Comparison of ENCODE assay signal across 16 mouse cellular contexts in the genomic region with DNA sequence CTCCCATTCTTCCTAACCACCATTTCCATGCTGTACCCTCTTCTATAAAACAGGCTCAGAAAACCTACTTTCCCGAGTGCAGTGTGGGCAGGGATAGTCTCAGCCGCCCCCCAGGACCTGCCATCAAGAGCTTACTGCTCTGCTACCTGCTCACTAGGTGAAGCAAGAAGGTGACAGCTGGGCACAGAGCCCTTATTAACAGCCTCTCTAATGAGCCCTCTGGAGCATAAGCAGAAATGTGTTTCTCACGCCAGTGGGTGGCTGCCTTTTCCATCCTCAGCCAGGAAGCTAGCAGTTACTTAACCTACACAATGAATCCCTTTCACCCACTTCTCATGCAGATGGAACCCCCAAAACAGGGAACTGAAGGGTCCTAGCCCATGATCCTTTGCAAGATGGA.
DNase-seq lines count a peak whose midpoint lies in the region.
"Had no signal": no experiment of that assay in that cellular context is flagged by ENCODE, and none has a peak within 500 bp of the region (broad histone marks: within the 10 kb centered on the region; RNA-seq: fewer than 3 reads in every experiment).

No protein-coding gene starts in this region.

- DNase-seq in left cerebral cortex, postnatal 25 days (ENCODE audit: low spot score in 2 of 2) = peak; percentile 23 to 52
- DNase-seq in left cerebral cortex, adult 8-10 months (ENCODE audit: low spot score in 2 of 2) = no peak
- DNase-seq in cerebellum, adult 11 months = peak; percentile 24
- DNase-seq in cerebellum, adult 18-20 months = peak; percentile 44 to 61
- DNase-seq in cerebellum, postnatal 14 days = peak; percentile 42 to 53
- no peak for DNase-seq in adrenal gland, postnatal 25 days
- no peak for DNase-seq in gastrocnemius, adult 8-10 months (ENCODE audit: low spot score in 2 of 2)
- DNase-seq in urinary bladder, adult 18-20 months (ENCODE audit: low spot score in 2 of 2) = no peak
- DNase-seq: adrenal gland, adult 2 months; embryo, embryonic 11 days; forebrain, postnatal 0 days; kidney, postnatal 36 days; layer of hippocampus, postnatal 36 days; lung, embryonic 14.5 days; midbrain, embryonic 14.5 days; spleen, adult 18-20 months had no signal

- intact Hi-C loops in left cerebral cortex, postnatal 25 days (cut with DNase I) = no loop called here

Comparison
In these comparisons a context has a peak if more than half of its experiments do, and no peak if none do; other contexts are left out.
1. DNase-seq: peak in left cerebral cortex, postnatal 25 days (2 of 2), cerebellum, adult 11 months (single experiment), cerebellum, adult 18-20 months (2 of 2) and cerebellum, postnatal 14 days (2 of 2); none in left cerebral cortex, adult 8-10 months (0 of 2), adrenal gland, postnatal 25 days (single experiment), gastrocnemius, adult 8-10 months (0 of 2) and urinary bladder, adult 18-20 months (0 of 2).